Mouse (Mus musculus) heart, embryonic 13.5 days (tissue): ENCODE data around the gene Stac2. TPM values are rescaled to one million over a fixed set of nuclear protein-coding genes. Genes with fewer than 3 reads are reported as not detected.

ENCODE experiments used
- ATAC-seq: fragments of 200-750 bp; cut with Nextera tagmentation; 2 replicates; pipeline ENCODE4 v1.8.0; 2017; ENCODE audit warnings: moderate TSS enrichment; ENCODE audit not compliant: insufficient number of reproducible peaks, low FRiP score, low TSS enrichment; ENCODE audit errors: extremely low read depth
- H3K27ac ChIP-seq: fragments of 300-500 bp; sonication (generic); replicated peaks from 2 replicates; pipeline ENCODE4 v1.5.1; 2015; ENCODE audit warnings: moderate library complexity, mild to moderate bottlenecking, inconsistent platforms
- H3K27me3 ChIP-seq: fragments of 300-500 bp; sonication (generic); replicated peaks from 2 replicates; pipeline ENCODE4 v1.6.1; 2015; ENCODE audit warnings: mild to moderate bottlenecking, inconsistent platforms
- H3K36me3 ChIP-seq: fragments of 300-500 bp; sonication (generic); 2 replicates; pipeline ENCODE4 v1.6.1; 2015; ENCODE audit warnings: mild to moderate bottlenecking, inconsistent platforms
- H3K4me1 ChIP-seq: fragments of 300-500 bp; sonication (generic); 2 replicates; pipeline ENCODE4 v1.6.1; 2015; ENCODE audit warnings: inconsistent platforms
- H3K4me2 ChIP-seq: fragments of 300-500 bp; sonication (generic); 2 replicates; pipeline ENCODE4 v1.6.1; 2015; ENCODE audit warnings: inconsistent platforms, mild to moderate bottlenecking, moderate library complexity
- H3K4me3 ChIP-seq: fragments of 300-500 bp; sonication (generic); 2 replicates; pipeline ENCODE4 v1.5.1; 2015; ENCODE audit warnings: moderate library complexity, mild to moderate bottlenecking, inconsistent platforms
- H3K9ac ChIP-seq: fragments of 300-500 bp; sonication (generic); 2 replicates; pipeline ENCODE4 v1.6.1; 2015; ENCODE audit warnings: inconsistent platforms, mild to moderate bottlenecking, moderate library complexity
- H3K9me3 ChIP-seq: fragments of 300-500 bp; sonication (generic); 2 replicates; pipeline ENCODE4 v1.6.1; 2016; ENCODE audit warnings: inconsistent platforms
- WGBS: fragments of 180-500 bp; shearing (Covaris S2); methylation state at CpG from one replicate; pipeline ENCODE4 v1.1.7; 2015; ENCODE audit warnings: mixed read lengths; 5-methylcytosine and 5-hydroxymethylcytosine counted together
- polyA plus RNA-seq: library from polyadenylated mRNA; unstranded; fragments of >200 nt; fragmentation: Nextera tagmentation; extraction: Ambion mirVana; gene quantifications from 2 replicates; pipeline ENCODE4 v1.2.1, GENCODE M21; 2015

The Stac2 gene
- polyA plus RNA-seq, 1 experiment from 2014 or later = 0.83 TPM

- Histone ChIP-seq H3K4me1 (peaks cover 2% of the 10 kb centered on the region), H3K9me3 (peaks cover 11% of the 10 kb centered on the region; the same call in 1 of the 2 replicates), H3K4me2 (no peak overlapping the region), H3K9ac (no peak overlapping the region), H3K27ac (no peak overlapping the region), H3K27me3 (no peaks in the 10 kb centered on the region; the same call in 1 of the 2 replicates), H3K36me3 (no peaks in the 10 kb centered on the region), H3K4me3 (no peak overlapping the region)
- 85% methylated on average over 21 of the region's 21 CpGs for WGBS
- ATAC-seq = no peak
Measured at GRCm38 (mm10) chr11:98067255-98067654, 14.0 kb upstream of the Stac2 start.

GRCm38 (mm10) chr11:98066201-98066600 is 12.9 kb upstream of the Stac2 start:
- Histone ChIP-seq H3K4me3 (no peak overlapping the region), H3K36me3 (no peaks in the 10 kb centered on the region), H3K27ac (no peak overlapping the region), H3K9ac (no peak overlapping the region), H3K4me2 (no peak overlapping the region), H3K9me3 (peaks cover 11% of the 10 kb centered on the region; the same call in 1 of the 2 replicates), H3K27me3 (no peaks in the 10 kb centered on the region; the same call in 1 of the 2 replicates), H3K4me1 (peaks cover 9% of the 10 kb centered on the region)
- 90% methylated on average over 12 of the region's 12 CpGs for WGBS
- ATAC-seq = no peak

GRCm38 (mm10) chr11:98061904-98062562 is 8.8 kb upstream of the Stac2 start:
- Histone ChIP-seq H3K4me1 (peaks cover 20% of the 10 kb centered on the region), H3K4me2 (no peak overlapping the region), H3K9ac (no peak overlapping the region), H3K27ac (no peak overlapping the region), H3K36me3 (no peaks in the 10 kb centered on the region), H3K9me3 (peaks cover 6% of the 10 kb centered on the region; the same call in 1 of the 2 replicates), H3K27me3 (peaks cover 14% of the 10 kb centered on the region; the same call in 1 of the 2 replicates), H3K4me3 (no peak overlapping the region)
- ATAC-seq = no peak
- WGBS = 55% methylated on average over 6 of the region's 6 CpGs

GRCm38 (mm10) chr11:98061441-98061840 is 8.2 kb upstream of the Stac2 start:
- Histone ChIP-seq H3K4me1 (peaks cover 21% of the 10 kb centered on the region), H3K36me3 (no peaks in the 10 kb centered on the region), H3K27me3 (peaks cover 20% of the 10 kb centered on the region; the same call in 1 of the 2 replicates), H3K4me3 (no peak overlapping the region), H3K9me3 (0 out of 2 replicates have a peak, but pooled peaks cover under 1% of the 10 kb centered on the region), H3K27ac (no peak overlapping the region), H3K4me2 (no peak overlapping the region), H3K9ac (no peak overlapping the region)
- no peak for ATAC-seq
- WGBS = 60% methylated on average over 3 of the region's 3 CpGs

GRCm38 (mm10) chr11:98060104-98060692 is 6.9 kb upstream of the Stac2 start:
- Histone ChIP-seq H3K36me3 (no peaks in the 10 kb centered on the region), H3K4me2 (no peak overlapping the region), H3K4me1 (peaks cover 21% of the 10 kb centered on the region), H3K4me3 (no peak overlapping the region), H3K27ac (no peak overlapping the region), H3K27me3 (peaks cover 29% of the 10 kb centered on the region), H3K9ac (no peak overlapping the region), H3K9me3 (no peaks in the 10 kb centered on the region)
- WGBS = 74% methylated on average over 5 of the region's 5 CpGs
- no peak for ATAC-seq

GRCm38 (mm10) chr11:98059662-98060061 is 6.4 kb upstream of the Stac2 start:
- no peak for ATAC-seq
- Histone ChIP-seq H3K9ac (no peak overlapping the region), H3K36me3 (no peaks in the 10 kb centered on the region), H3K9me3 (no peaks in the 10 kb centered on the region), H3K27ac (no peak overlapping the region), H3K4me2 (no peak overlapping the region), H3K27me3 (peaks cover 33% of the 10 kb centered on the region), H3K4me3 (no peak overlapping the region), H3K4me1 (peaks cover 21% of the 10 kb centered on the region)
- 69% methylated on average over 7 of the region's 7 CpGs for WGBS

GRCm38 (mm10) chr11:98057998-98058397 is 4.7 kb upstream of the Stac2 start:
- ATAC-seq = no peak
- peak overlapping the region; percentile 50; the same call in 1 of the 2 replicates for H3K4me2 ChIP-seq

GRCm38 (mm10) chr11:98057466-98057865 is 4.2 kb upstream of the Stac2 start:
- no peaks in the 10 kb centered on the region for H3K36me3 ChIP-seq
- no peaks in the 10 kb centered on the region for H3K9me3 ChIP-seq
- H3K9ac ChIP-seq = peak overlapping the region; percentile 70; the same call in 1 of the 2 replicates
- H3K4me2 ChIP-seq = peak overlapping the region; percentile 50
- H3K4me1 ChIP-seq = peaks cover 31% of the 10 kb centered on the region
- no peak for ATAC-seq
- peak overlapping the region; percentile 57 for H3K27ac ChIP-seq
- H3K4me3 ChIP-seq = no peak overlapping the region
- WGBS = 16% methylated on average over 9 of the region's 9 CpGs
- peaks cover 54% of the 10 kb centered on the region for H3K27me3 ChIP-seq

More at GRCm38 (mm10) chr11:98057998-98058397, 4.7 kb upstream of the Stac2 start:
- Histone ChIP-seq H3K36me3 (no peaks in the 10 kb centered on the region), H3K9ac (no peak overlapping the region), H3K9me3 (no peaks in the 10 kb centered on the region), H3K4me1 (peaks cover 25% of the 10 kb centered on the region), H3K27ac (no peak overlapping the region), H3K4me3 (no peak overlapping the region), H3K27me3 (peaks cover 48% of the 10 kb centered on the region)
- WGBS = 78% methylated on average over 5 of the region's 5 CpGs

- Histone ChIP-seq H3K36me3 (no peaks in the 10 kb centered on the region), H3K9me3 (no peaks in the 10 kb centered on the region), H3K9ac (peak overlapping the region; percentile 70), H3K27me3 (peaks cover 90% of the 10 kb centered on the region), H3K27ac (no peak overlapping the region), H3K4me2 (peak overlapping the region; percentile 69), H3K4me3 (peak overlapping the region; percentile 56), H3K4me1 (peaks cover 32% of the 10 kb centered on the region)
- 1% methylated on average over 82 of the region's 83 CpGs for WGBS
- no peak; the same call in 1 of the 2 replicates for ATAC-seq
Measured at GRCm38 (mm10) chr11:98052129-98052988, 903 bp downstream of the Stac2 start.

- Histone ChIP-seq H3K4me1 (peaks cover 28% of the 10 kb centered on the region), H3K9ac (no peak overlapping the region)
Measured at GRCm38 (mm10) chr11:98051611-98052128, 1.6 kb downstream of the Stac2 start.

GRCm38 (mm10) chr11:98050940-98051339 is 2.3 kb downstream of the Stac2 start:
- H3K9ac ChIP-seq = no peak overlapping the region
- peaks cover 33% of the 10 kb centered on the region for H3K4me1 ChIP-seq
- WGBS = 29% methylated on average over 2 of the region's 2 CpGs
- H3K36me3 ChIP-seq = no peaks in the 10 kb centered on the region
- H3K4me2 ChIP-seq = peak overlapping the region; percentile 69
- H3K27me3 ChIP-seq = peaks cover 84% of the 10 kb centered on the region
- ATAC-seq = no peak
- H3K4me3 ChIP-seq = no peak overlapping the region
- H3K9me3 ChIP-seq = no peaks in the 10 kb centered on the region
- no peak overlapping the region for H3K27ac ChIP-seq

More at GRCm38 (mm10) chr11:98051611-98052128, 1.6 kb downstream of the Stac2 start:
- Histone ChIP-seq H3K4me3 (peak overlapping the region; percentile 56), H3K9me3 (no peaks in the 10 kb centered on the region), H3K4me2 (peak overlapping the region; percentile 69), H3K27me3 (peaks cover 87% of the 10 kb centered on the region), H3K27ac (no peak overlapping the region), H3K36me3 (no peaks in the 10 kb centered on the region)
- ATAC-seq = no peak
- WGBS = 4% methylated on average over 12 of the region's 12 CpGs
